Mouse (Mus musculus): ENCODE measurements at regions not wholly inside any gene's neighbourhood (a gene's known extent, or its start where the extent isn't known, plus 50 kb on each side); places are given as distances from the start of the nearest gene placed in this dataset.
A peak's percentile ranks its signal among the peaks of the same experiment; 100 is the strongest.

DNA sequence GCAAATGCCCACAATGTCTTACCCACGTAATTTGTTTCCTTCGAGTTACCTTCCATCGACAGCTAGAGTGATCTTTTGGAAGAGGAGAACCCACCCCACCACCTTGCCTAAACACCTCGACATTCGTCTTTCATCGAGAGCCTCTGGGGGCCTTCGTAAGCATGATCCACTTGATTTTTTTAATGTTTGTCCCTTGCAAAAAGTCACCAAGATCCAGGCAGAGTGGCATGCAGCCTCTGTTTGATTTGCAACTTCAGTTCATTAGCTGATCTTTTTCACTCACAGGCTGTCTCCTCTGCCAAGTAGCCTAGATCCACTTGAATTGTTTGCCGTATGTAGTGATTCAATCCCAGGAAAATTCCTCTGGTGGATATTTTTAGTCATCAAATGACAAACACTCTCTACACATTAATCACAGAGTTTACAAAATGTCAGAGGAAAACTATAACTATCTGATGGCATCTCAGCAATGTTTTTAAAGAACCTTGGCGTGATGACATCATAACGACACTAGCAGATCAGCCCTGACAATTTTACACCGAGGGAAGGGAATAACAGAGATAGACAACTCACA lies 54.8 kb upstream of the Tsc22d1 start:
- 94% methylated on average over 11 of the region's 11 CpGs for WGBS
- no peaks in the 10 kb centered on the region for H3K36me3 ChIP-seq (ENCODE audit: control insufficient read depth, insufficient read depth, low read length)
- DNase-seq (ENCODE audit: low spot score) = no peak

DNA sequence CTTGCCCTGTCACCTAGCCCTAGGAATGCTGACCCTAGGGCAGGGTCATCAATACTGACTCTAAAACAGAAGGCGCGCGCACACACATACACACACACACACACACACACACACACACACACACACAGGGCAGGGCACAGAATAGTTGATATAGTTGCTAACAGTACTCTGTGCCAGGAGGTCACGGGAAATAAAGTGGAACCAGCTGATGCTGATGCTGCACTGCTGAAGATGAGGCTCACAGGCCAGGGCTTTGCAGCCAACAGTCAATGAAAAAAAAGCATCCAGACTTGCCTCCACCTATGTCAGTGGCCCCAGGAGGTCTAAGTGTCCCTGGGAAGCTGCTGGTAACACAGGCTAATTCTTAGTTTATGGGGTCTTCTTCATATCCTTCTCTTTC lies 50.7 kb upstream of the Tsc22d1 start:
- no peak overlapping the region for H3K27ac ChIP-seq (ENCODE audit: low read depth, low read length)
- WGBS = 73% methylated on average over 4 of the region's 4 CpGs
- no peaks in the 10 kb centered on the region; the same call in 1 of the 2 replicates for H3K9me3 ChIP-seq (ENCODE audit: control insufficient read depth, low read length)
- no peak overlapping the region for H3K9ac ChIP-seq (ENCODE audit: low read length)
- H3K4me1 ChIP-seq (replicated peaks; ENCODE audit: control insufficient read depth, insufficient read depth, low read length) = no peaks in the 10 kb centered on the region
- no peaks in the 10 kb centered on the region for H3K36me3 ChIP-seq (ENCODE audit: control insufficient read depth, insufficient read depth, low read length)
- no peak overlapping the region for H3K4me2 ChIP-seq (ENCODE audit: low read depth, low read length, severe bottlenecking)
- ATAC-seq (replicated peaks; ENCODE audit: low FRiP score) (no peak), DNase-seq (ENCODE audit: low spot score) (peak; percentile 51)
- H3K4me3 ChIP-seq (ENCODE audit: low read depth, low read length) = no peak overlapping the region
- no peaks in the 10 kb centered on the region for H3K27me3 ChIP-seq (ENCODE audit: control insufficient read depth, insufficient read depth, low read length)

More for the DNA sequence above, 54.8 kb upstream of the Tsc22d1 start:
- H3K9ac ChIP-seq (ENCODE audit: low read length) = no peak overlapping the region
- no peaks in the 10 kb centered on the region for H3K4me1 ChIP-seq (replicated peaks; ENCODE audit: control insufficient read depth, insufficient read depth, low read length)
- no peak overlapping the region for H3K27ac ChIP-seq (ENCODE audit: low read depth, low read length)
- H3K9me3 ChIP-seq (ENCODE audit: control insufficient read depth, low read length) = no peaks in the 10 kb centered on the region; the same call in 1 of the 2 replicates
- no peak for ATAC-seq (replicated peaks; ENCODE audit: low FRiP score)
- no peak overlapping the region for H3K4me3 ChIP-seq (ENCODE audit: low read depth, low read length)
- no peaks in the 10 kb centered on the region for H3K27me3 ChIP-seq (ENCODE audit: control insufficient read depth, insufficient read depth, low read length)
- no peak overlapping the region for H3K4me2 ChIP-seq (ENCODE audit: low read depth, low read length, severe bottlenecking)
